Mouse (Mus musculus) hindbrain, embryonic 10.5 days (tissue): ENCODE measurements at regions not wholly inside any gene's neighbourhood (a gene's known extent, or its start where the extent isn't known, plus 50 kb on each side); places are given as distances from the start of the nearest gene placed in this dataset.

Source experiments
- DNase-seq: peaks from one replicate; pipeline ENCODE4 v3.0.0-alpha.2; 2017; ENCODE audit warnings: low spot score
- H3K27ac ChIP-seq: fragments of 300-500 bp; sonication (generic); 2 replicates; pipeline ENCODE4 v1.5.1; 2016; ENCODE audit warnings: mild to moderate bottlenecking, moderate library complexity
- H3K27me3 ChIP-seq: fragments of 300-500 bp; sonication (generic); 2 replicates; pipeline ENCODE4 v1.6.1; 2016; ENCODE audit warnings: mild to moderate bottlenecking; ENCODE audit not compliant: poor library complexity, insufficient read depth, severe bottlenecking
- H3K36me3 ChIP-seq: fragments of 300-500 bp; sonication (generic); 2 replicates; pipeline ENCODE4 v1.6.1; 2016; ENCODE audit warnings: mild to moderate bottlenecking, moderate library complexity
- H3K4me1 ChIP-seq: fragments of 300-500 bp; sonication (generic); replicated peaks from 2 replicates; pipeline ENCODE4 v1.6.1; 2016; ENCODE audit warnings: mild to moderate bottlenecking
- H3K4me3 ChIP-seq: fragments of 300-500 bp; sonication (generic); 2 replicates; pipeline ENCODE4 v1.5.1; 2016; ENCODE audit warnings: mild to moderate bottlenecking, moderate library complexity
- H3K9me3 ChIP-seq: fragments of 300-500 bp; sonication (generic); 2 replicates; pipeline ENCODE4 v1.6.1; 2016; ENCODE audit warnings: mild to moderate bottlenecking, moderate library complexity
- WGBS: fragments of 180-500 bp; shearing (Covaris S2); methylation state at CpG from one replicate; pipeline ENCODE4 v1.1.7; 2016; 5-methylcytosine and 5-hydroxymethylcytosine counted together

DNA sequence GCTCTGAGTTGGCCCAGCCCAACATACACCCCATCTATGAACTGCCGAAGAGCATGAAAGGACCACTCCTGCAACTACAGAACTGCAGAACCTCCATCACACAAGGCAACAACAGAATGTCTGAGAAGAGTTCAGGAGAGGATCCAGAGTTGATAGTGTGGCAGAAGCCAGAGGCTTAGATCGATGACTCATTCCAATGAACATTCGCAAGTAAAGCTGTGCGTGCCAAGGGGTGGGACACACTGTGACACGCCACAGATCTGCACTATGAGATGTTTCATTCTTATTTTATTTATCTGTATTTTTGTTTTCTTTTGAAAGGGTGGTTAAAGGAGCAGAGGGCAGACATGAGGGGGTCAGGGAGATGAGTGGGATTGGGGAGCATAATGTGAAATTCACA, 103.7 kb upstream of the Ppargc1a start:
- 95% methylated on average over 5 of the region's 5 CpGs for WGBS

DNA sequence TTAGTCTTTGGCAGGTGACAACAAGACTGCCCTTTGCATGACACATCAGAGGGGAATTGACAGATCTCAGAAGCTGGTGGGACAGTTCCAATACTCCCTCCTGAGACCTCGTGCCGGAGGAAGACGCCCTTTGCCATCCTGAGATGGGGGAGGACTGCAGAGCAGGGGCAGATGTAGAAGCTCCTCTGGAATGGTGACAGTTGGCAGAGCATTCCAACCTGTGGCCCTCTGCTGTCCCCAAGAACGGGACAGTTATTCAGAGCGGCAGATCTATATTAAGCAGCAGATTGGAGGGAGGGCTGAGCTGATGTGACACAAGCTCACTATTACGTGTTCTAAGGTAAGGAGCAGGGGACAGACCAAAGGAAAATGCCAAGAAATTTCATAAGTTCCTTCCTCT, 97.7 kb upstream of the Ppargc1a start:
- Histone ChIP-seq H3K27ac (no peak overlapping the region), H3K9me3 (no peaks in the 10 kb centered on the region), H3K27me3 (no peaks in the 10 kb centered on the region), H3K36me3 (no peaks in the 10 kb centered on the region), H3K4me3 (no peak overlapping the region), H3K4me1 (no peaks in the 10 kb centered on the region)
- WGBS = 83% methylated on average over 6 of the region's 6 CpGs
- DNase-seq = no peak

More for the DNA sequence above, 103.7 kb upstream of the Ppargc1a start:
- H3K27me3 ChIP-seq = no peaks in the 10 kb centered on the region
- DNase-seq = no peak
- H3K4me3 ChIP-seq = no peak overlapping the region
- no peak overlapping the region for H3K27ac ChIP-seq
- H3K9me3 ChIP-seq = no peaks in the 10 kb centered on the region
- no peaks in the 10 kb centered on the region for H3K4me1 ChIP-seq
- no peaks in the 10 kb centered on the region for H3K36me3 ChIP-seq

GRCm38 (mm10) chr5:51658232-51658896, 90.8 kb upstream of the Ppargc1a start:
- H3K27me3 ChIP-seq = no peaks in the 10 kb centered on the region

DNA sequence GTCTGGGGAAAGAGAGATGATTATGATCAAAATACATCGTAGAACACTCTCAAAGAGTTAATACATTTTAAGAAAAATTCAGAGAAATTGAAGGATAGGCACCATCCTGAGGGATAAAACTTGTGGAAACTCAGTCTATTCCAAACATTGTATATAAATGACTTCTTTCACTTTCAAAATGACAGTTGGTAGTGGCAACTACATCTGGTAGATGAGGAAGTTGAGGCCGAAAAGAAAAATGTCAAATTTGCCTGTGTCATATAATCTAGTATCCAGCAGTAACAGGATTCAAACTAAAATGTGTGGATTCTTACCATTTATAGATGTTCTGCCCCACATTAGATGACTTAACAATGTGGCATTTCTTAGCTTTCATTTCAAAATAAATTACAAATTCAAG, 86.0 kb upstream of the Ppargc1a start:
- DNase-seq = no peak
- Histone ChIP-seq H3K4me3 (no peak overlapping the region), H3K27ac (no peak overlapping the region), H3K4me1 (peaks cover 4% of the 10 kb centered on the region; the same call in 1 of the 2 replicates), H3K36me3 (no peaks in the 10 kb centered on the region), H3K9me3 (no peaks in the 10 kb centered on the region), H3K27me3 (no peaks in the 10 kb centered on the region)
- 90% methylated on average over 2 of the region's 2 CpGs for WGBS

More at GRCm38 (mm10) chr5:51658232-51658896, 90.8 kb upstream of the Ppargc1a start:
- H3K36me3 ChIP-seq = no peaks in the 10 kb centered on the region
- H3K9me3 ChIP-seq = no peaks in the 10 kb centered on the region
- WGBS = 45% methylated on average over 6 of the region's 6 CpGs
- peaks cover 4% of the 10 kb centered on the region; the same call in 1 of the 2 replicates for H3K4me1 ChIP-seq
- no peak overlapping the region for H3K27ac ChIP-seq
- H3K4me3 ChIP-seq = no peak overlapping the region
- DNase-seq = no peak

DNA sequence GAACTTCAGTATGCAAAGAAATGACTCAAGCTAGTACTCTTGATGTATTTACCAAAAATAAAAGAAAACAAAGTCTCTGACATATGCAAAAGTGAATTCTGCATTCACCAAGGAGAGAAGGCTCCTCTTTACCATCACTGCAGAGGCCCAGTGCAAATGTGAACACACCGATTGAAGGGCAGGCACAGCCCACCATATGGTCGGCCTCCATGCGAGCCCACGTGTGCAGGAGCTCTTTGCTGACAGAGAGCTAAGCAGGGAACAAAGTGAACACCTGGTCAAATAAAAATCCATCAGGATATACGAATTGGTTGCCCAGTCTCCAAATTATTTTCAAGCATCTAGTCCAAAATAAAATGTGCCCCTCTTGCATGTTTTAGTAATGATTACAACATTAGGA, 56.9 kb upstream of the Ppargc1a start:
- H3K4me3 ChIP-seq = no peak overlapping the region

More for the DNA sequence above, 56.9 kb upstream of the Ppargc1a start:
- no peaks in the 10 kb centered on the region for H3K9me3 ChIP-seq
- no peak for DNase-seq
- H3K27ac ChIP-seq = no peak overlapping the region
- no peaks in the 10 kb centered on the region for H3K36me3 ChIP-seq
- 78% methylated on average over 5 of the region's 5 CpGs for WGBS
- no peaks in the 10 kb centered on the region for H3K4me1 ChIP-seq
- H3K27me3 ChIP-seq = no peaks in the 10 kb centered on the region
